Mouse (Mus musculus): Measurements from ENCODE around the gene Slit3.

The Slit3 gene

GRCm38 (mm10) chr11:35273416-35273815 lies 152.4 kb downstream of the Slit3 start:
- DNase-seq (ENCODE audit: low spot score in 2 of 2), result no peak

- no peak for DNase-seq (ENCODE audit: low spot score in 2 of 2)
Measured at GRCm38 (mm10) chr11:35274036-35274435, 153.0 kb downstream of the Slit3 start.

- DNase-seq (ENCODE audit: low spot score in 2 of 2), result no peak
Measured at GRCm38 (mm10) chr11:35275300-35275699, 154.3 kb downstream of the Slit3 start.

GRCm38 (mm10) chr11:35276001-35276400 lies 155.0 kb downstream of the Slit3 start:
- no peak for DNase-seq (ENCODE audit: low spot score in 2 of 2)

GRCm38 (mm10) chr11:35278128-35278769 lies 157.2 kb downstream of the Slit3 start:
- DNase-seq (ENCODE audit: low spot score in 2 of 2), result no peak

- DNase-seq (ENCODE audit: low spot score in 2 of 2), result no peak
Measured at GRCm38 (mm10) chr11:35280826-35281225, 159.8 kb downstream of the Slit3 start.

GRCm38 (mm10) chr11:35282001-35282632 lies 161.1 kb downstream of the Slit3 start:
- peak in 1 of 2 experiments; percentile 16 for DNase-seq (ENCODE audit: low spot score in 2 of 2)

GRCm38 (mm10) chr11:35282825-35283571 lies 162.0 kb downstream of the Slit3 start:
- DNase-seq (ENCODE audit: low spot score in 2 of 2), result peak; percentile 45 to 60

- DNase-seq (ENCODE audit: low spot score in 2 of 2), result no peak
Measured at GRCm38 (mm10) chr11:35283767-35284166, 162.7 kb downstream of the Slit3 start.

- DNase-seq (ENCODE audit: low spot score in 2 of 2), result peak in 1 of 2 experiments; percentile 29
Measured at GRCm38 (mm10) chr11:35286578-35287390, 165.8 kb downstream of the Slit3 start.

GRCm38 (mm10) chr11:35288056-35288455 lies 167.0 kb downstream of the Slit3 start:
- DNase-seq (ENCODE audit: low spot score in 2 of 2), result no peak

GRCm38 (mm10) chr11:35288761-35289278 lies 167.8 kb downstream of the Slit3 start:
- no peak for DNase-seq (ENCODE audit: low spot score in 2 of 2)

GRCm38 (mm10) chr11:35292228-35292747 lies 171.3 kb downstream of the Slit3 start:
- no peak for DNase-seq (ENCODE audit: low spot score in 2 of 2)

- no peak for DNase-seq (ENCODE audit: low spot score in 2 of 2)
Measured at GRCm38 (mm10) chr11:35293197-35293596, 172.2 kb downstream of the Slit3 start.

GRCm38 (mm10) chr11:35294670-35295069 lies 173.6 kb downstream of the Slit3 start:
- no peak for DNase-seq (ENCODE audit: low spot score in 2 of 2)

GRCm38 (mm10) chr11:35295162-35295799 lies 174.3 kb downstream of the Slit3 start:
- DNase-seq (ENCODE audit: low spot score in 2 of 2), result no peak

- DNase-seq (ENCODE audit: low spot score in 2 of 2), result no peak
Measured at GRCm38 (mm10) chr11:35296803-35297202, 175.8 kb downstream of the Slit3 start.

GRCm38 (mm10) chr11:35297319-35297718 lies 176.3 kb downstream of the Slit3 start:
- DNase-seq (ENCODE audit: low spot score in 2 of 2), result no peak

- no peak for DNase-seq (ENCODE audit: low spot score in 2 of 2)
Measured at GRCm38 (mm10) chr11:35298526-35298925, 177.5 kb downstream of the Slit3 start.

GRCm38 (mm10) chr11:35299857-35300375 lies 178.9 kb downstream of the Slit3 start:
- no peak for DNase-seq (ENCODE audit: low spot score in 2 of 2)

GRCm38 (mm10) chr11:35302272-35302671 lies 181.2 kb downstream of the Slit3 start:
- DNase-seq (ENCODE audit: low spot score in 2 of 2), result no peak
